Mouse (Mus musculus) forebrain, embryonic 15.5 days (tissue): ENCODE results near the gene Tceanc2. TPM values are rescaled to one million over a fixed set of nuclear protein-coding genes. Genes with fewer than 3 reads are reported as not detected.
A peak's percentile ranks its signal among the peaks of the same experiment; 100 is the strongest.

Experiments
- ATAC-seq: fragments of 200-750 bp; cut with Nextera tagmentation; replicated peaks from 2 replicates; pipeline ENCODE4 v1.8.0; 2017; ENCODE audit warnings: mild to moderate bottlenecking, moderate TSS enrichment, moderate library complexity
- H3K27ac ChIP-seq: fragments of 300-500 bp; sonication (generic); replicated peaks from 2 replicates; pipeline ENCODE4 v1.5.1; 2015; ENCODE audit warnings: mild to moderate bottlenecking, inconsistent platforms
- H3K27me3 ChIP-seq: fragments of 300-500 bp; sonication (generic); 2 replicates; pipeline ENCODE4 v1.6.1; 2015; ENCODE audit warnings: inconsistent platforms
- H3K36me3 ChIP-seq: fragments of 300-500 bp; sonication (generic); 2 replicates; pipeline ENCODE4 v1.6.1; 2015; ENCODE audit warnings: mild to moderate bottlenecking, inconsistent platforms
- H3K4me1 ChIP-seq: fragments of 300-500 bp; sonication (generic); 2 replicates; pipeline ENCODE4 v1.6.1; 2015; ENCODE audit warnings: inconsistent platforms
- H3K4me2 ChIP-seq: fragments of 300-500 bp; sonication (generic); replicated peaks from 2 replicates; pipeline ENCODE4 v1.6.1; 2015; ENCODE audit warnings: mild to moderate bottlenecking, inconsistent platforms
- H3K4me3 ChIP-seq: fragments of 300-500 bp; sonication (generic); 2 replicates; pipeline ENCODE4 v1.5.1; 2015; ENCODE audit warnings: mild to moderate bottlenecking, inconsistent platforms
- H3K9ac ChIP-seq: fragments of 300-500 bp; sonication (generic); replicated peaks from 2 replicates; pipeline ENCODE4 v1.6.1; 2015; ENCODE audit warnings: mild to moderate bottlenecking, inconsistent platforms
- H3K9me3 ChIP-seq: fragments of 300-500 bp; sonication (generic); 2 replicates; pipeline ENCODE4 v1.6.1; 2016; ENCODE audit warnings: inconsistent platforms
- WGBS: fragments of 180-500 bp; shearing (Covaris S2); methylation state at CpG from one replicate; pipeline ENCODE4 v1.1.7; 2015; ENCODE audit warnings: mixed read lengths; 5-methylcytosine and 5-hydroxymethylcytosine counted together
- polyA plus RNA-seq: library from polyadenylated mRNA; unstranded; fragments of >200 nt; fragmentation: Nextera tagmentation; extraction: Ambion mirVana; gene quantifications from 2 replicates; pipeline ENCODE4 v1.2.1, GENCODE M21; 2015

The Tceanc2 gene
- polyA plus RNA-seq = 30.7 and 45.9 TPM in 2 replicates

- H3K27ac ChIP-seq = peak within 1 kb of the TSS; percentile 99
These were observed at the start of gene Tceanc2 for GRCm38 (mm10) chr4:107178830-107179490. Gene Tceanc2 (minus strand): TSS chr4:107179116.

GRCm38 (mm10) chr4:107226313-107226712 lies 47.4 kb upstream of the Tceanc2 start:
- H3K9me3 ChIP-seq = no peaks in the 10 kb centered on the region
- WGBS = 94% methylated on average over 2 of the region's 2 CpGs

More at GRCm38 (mm10) chr4:107178830-107179490, at the start of gene Tceanc2:
- peak; percentile 74 for ATAC-seq
- Histone ChIP-seq H3K4me3 (peak within 1 kb of the TSS; percentile 71), H3K9me3 (no peaks in the 10 kb centered on the region), H3K36me3 (0 out of 2 replicates have a peak, but pooled peaks cover 2% of the 10 kb centered on the region), H3K9ac (peak within 1 kb of the TSS; percentile 77), H3K27me3 (no peaks in the 10 kb centered on the region), H3K4me1 (peaks cover 47% of the 10 kb centered on the region), H3K4me2 (peak within 1 kb of the TSS; percentile 61)
- under 1% methylated on average over 47 of the region's 47 CpGs for WGBS

DNA sequence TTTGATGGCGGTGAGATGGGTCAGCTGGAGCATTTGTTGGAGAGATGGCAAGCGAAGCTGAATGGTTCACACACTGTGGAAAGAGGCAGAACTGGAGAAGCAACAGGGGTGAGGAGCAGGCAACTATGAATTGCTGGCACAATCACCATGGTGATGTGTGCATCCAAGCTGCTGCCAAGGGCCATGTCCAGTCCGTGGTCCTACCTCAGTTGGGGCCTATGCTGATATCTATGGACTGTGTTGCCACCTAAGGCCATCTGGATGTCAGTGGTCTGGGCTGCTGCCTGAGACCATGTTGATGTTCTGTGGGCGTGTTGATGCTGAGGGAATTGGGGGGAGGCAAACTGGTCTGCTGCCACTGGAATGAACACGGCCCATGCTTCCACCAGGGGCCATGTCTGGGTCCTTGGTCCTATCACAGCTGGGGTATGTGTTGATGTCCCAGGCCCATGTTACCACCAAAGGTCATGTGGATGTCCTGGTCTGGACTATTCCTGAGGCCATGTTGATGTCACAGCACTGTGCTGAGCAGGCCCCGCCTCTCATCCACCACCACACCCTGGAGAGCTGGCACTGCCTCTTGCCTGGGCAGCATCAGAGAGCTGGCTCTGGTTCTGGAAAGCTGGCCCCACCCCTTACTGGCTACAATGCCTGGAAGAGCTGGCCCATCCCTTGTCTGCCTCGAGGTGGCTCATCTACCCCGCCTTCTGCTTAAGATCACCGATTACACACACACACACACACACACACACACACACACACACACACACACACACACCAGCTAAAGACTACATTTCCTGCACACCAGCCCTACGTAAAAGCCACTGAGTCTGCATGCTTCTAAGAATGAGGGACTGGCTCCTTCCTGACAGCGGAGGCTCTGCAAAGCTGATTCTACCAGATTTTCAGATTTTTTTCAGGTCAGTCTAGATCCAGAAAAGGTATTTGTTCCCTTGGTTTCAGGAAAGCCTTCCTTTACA lies 44.6 kb upstream of the Tceanc2 start:
- Histone ChIP-seq H3K4me1 (no peaks in the 10 kb centered on the region), H3K27ac (no peak overlapping the region), H3K4me3 (no peak overlapping the region), H3K27me3 (no peaks in the 10 kb centered on the region), H3K4me2 (no peak overlapping the region), H3K9ac (no peak overlapping the region), H3K36me3 (no peaks in the 10 kb centered on the region), H3K9me3 (no peaks in the 10 kb centered on the region)
- no peak for ATAC-seq
- WGBS = 79% methylated on average over 11 of the region's 11 CpGs

More at GRCm38 (mm10) chr4:107226313-107226712, 47.4 kb upstream of the Tceanc2 start:
- Histone ChIP-seq H3K4me2 (no peak overlapping the region), H3K36me3 (no peaks in the 10 kb centered on the region), H3K4me3 (no peak overlapping the region), H3K4me1 (no peaks in the 10 kb centered on the region), H3K9ac (no peak overlapping the region), H3K27me3 (no peaks in the 10 kb centered on the region), H3K27ac (no peak overlapping the region)
- no peak for ATAC-seq

DNA sequence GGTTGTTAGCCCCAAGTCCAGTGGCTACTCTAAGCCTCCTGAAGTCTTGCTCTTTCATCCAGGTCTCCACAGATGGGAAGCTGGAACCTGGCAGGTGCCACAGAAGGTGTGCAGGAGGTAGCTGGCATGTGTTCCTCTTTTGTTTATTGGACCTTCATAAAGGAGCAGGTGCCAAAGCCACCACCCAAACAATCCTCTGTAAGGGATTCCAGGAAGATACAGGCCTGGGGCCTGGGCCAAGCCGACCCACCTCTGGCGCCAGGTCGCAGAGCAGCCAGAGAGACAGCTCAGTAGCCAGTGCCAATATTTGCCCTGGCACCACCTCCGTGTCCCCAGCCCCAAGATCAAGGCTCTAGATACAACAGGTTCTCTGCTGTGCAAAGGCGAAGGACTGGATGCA lies 42.6 kb upstream of the Tceanc2 start:
- WGBS = 92% methylated on average over 5 of the region's 5 CpGs
- no peak overlapping the region for H3K9ac ChIP-seq

DNA sequence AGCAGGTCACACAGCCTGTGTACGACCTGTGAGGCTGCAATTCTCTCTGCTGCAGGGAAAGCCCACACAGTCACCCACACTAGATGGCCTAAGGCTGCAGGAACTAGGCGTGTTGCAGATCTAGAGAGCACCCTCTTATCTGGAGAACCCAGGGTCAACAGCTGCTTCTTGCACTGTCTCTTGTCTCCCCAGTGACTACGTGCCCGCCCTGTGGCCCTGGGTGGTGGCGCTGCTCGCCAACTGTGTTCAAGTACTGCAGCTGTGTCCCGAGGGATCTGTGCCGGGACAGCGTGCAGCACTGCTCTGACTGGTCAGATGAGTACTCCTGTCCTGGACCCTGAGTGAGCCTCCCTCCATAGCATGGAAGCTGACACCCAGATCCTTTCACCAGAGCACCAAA lies 38.7 kb upstream of the Tceanc2 start:
- Histone ChIP-seq H3K36me3 (no peaks in the 10 kb centered on the region), H3K27ac (no peak overlapping the region), H3K4me3 (no peak overlapping the region), H3K4me2 (no peak overlapping the region), H3K4me1 (no peaks in the 10 kb centered on the region), H3K9ac (no peak overlapping the region), H3K9me3 (no peaks in the 10 kb centered on the region), H3K27me3 (no peaks in the 10 kb centered on the region)
- WGBS = 84% methylated on average over 9 of the region's 9 CpGs
- no peak for ATAC-seq

More for the DNA sequence above, 42.6 kb upstream of the Tceanc2 start:
- Histone ChIP-seq H3K27ac (no peak overlapping the region), H3K4me1 (no peaks in the 10 kb centered on the region), H3K27me3 (no peaks in the 10 kb centered on the region), H3K4me2 (no peak overlapping the region), H3K4me3 (no peak overlapping the region), H3K9me3 (no peaks in the 10 kb centered on the region), H3K36me3 (no peaks in the 10 kb centered on the region)
- no peak for ATAC-seq

- Histone ChIP-seq H3K9ac (no peak overlapping the region), H3K4me3 (no peak overlapping the region), H3K9me3 (no peaks in the 10 kb centered on the region), H3K4me2 (no peak overlapping the region), H3K4me1 (no peaks in the 10 kb centered on the region), H3K36me3 (no peaks in the 10 kb centered on the region), H3K27ac (no peak overlapping the region), H3K27me3 (no peaks in the 10 kb centered on the region)
- 83% methylated on average over 12 of the region's 12 CpGs for WGBS
- ATAC-seq = no peak
These were observed 34.5 kb upstream of the Tceanc2 start for GRCm38 (mm10) chr4:107213279-107214011.

DNA sequence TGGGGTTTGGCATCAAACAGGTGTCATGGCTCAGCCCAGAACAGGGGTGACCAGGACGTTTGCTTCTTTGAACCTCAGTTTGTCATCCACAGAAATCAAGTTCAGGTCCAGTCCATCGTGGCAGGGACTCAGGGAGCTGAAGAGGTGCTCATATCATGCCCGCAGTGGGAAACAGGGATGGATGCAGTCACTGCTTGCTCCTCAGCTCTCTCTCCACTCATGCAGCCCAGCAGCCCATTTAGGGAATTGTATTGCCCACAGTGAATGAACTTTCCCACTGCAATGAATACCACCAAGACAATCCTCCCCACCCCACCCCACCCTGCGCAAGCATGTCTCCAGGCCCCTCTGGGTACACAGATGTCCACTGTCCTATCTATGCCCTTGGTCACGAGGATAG lies 33.0 kb upstream of the Tceanc2 start:
- H3K4me3 ChIP-seq = no peak overlapping the region
- H3K4me2 ChIP-seq = no peak overlapping the region
- no peaks in the 10 kb centered on the region for H3K27me3 ChIP-seq
- no peak overlapping the region for H3K27ac ChIP-seq
- H3K4me1 ChIP-seq = no peaks in the 10 kb centered on the region
- no peak for ATAC-seq
- H3K36me3 ChIP-seq = 0 out of 2 replicates have a peak, but pooled peaks cover under 1% of the 10 kb centered on the region
- no peak overlapping the region for H3K9ac ChIP-seq
- no peaks in the 10 kb centered on the region for H3K9me3 ChIP-seq
- WGBS = 81% methylated on average over 5 of the region's 5 CpGs

DNA sequence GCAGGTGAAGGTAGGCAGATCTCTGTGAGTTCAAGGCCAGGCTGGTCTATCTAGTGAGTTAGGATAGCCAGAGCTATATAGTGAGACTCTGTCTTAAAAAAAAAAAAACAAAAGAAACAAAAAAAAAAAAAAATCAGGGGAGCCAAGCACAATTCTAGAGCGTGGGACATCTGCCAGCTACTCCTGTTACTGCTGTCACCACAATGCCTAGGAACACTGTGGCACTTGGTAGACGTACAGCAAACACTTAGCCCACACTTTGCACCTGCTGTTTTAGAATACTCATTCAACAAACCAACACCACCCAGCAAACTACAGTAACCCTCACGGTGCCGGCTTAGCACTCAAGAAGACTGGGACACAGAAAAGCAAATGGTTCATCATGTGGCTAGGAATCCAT lies 32.5 kb upstream of the Tceanc2 start:
- no peak overlapping the region for H3K4me3 ChIP-seq
- H3K27ac ChIP-seq = no peak overlapping the region
- H3K36me3 ChIP-seq = 0 out of 2 replicates have a peak, but pooled peaks cover 5% of the 10 kb centered on the region
- no peak for ATAC-seq
- H3K9ac ChIP-seq = no peak overlapping the region
- WGBS = 49% methylated on average over 4 of the region's 4 CpGs
- H3K4me1 ChIP-seq = no peaks in the 10 kb centered on the region
- no peak overlapping the region for H3K4me2 ChIP-seq
- no peaks in the 10 kb centered on the region for H3K27me3 ChIP-seq
- no peaks in the 10 kb centered on the region for H3K9me3 ChIP-seq

GRCm38 (mm10) chr4:107210483-107211097 lies 31.7 kb upstream of the Tceanc2 start:
- no peak overlapping the region for H3K9ac ChIP-seq
- peaks cover 10% of the 10 kb centered on the region; the same call in 1 of the 2 replicates for H3K36me3 ChIP-seq
- H3K27me3 ChIP-seq = no peaks in the 10 kb centered on the region
- no peak overlapping the region for H3K4me2 ChIP-seq
- H3K4me1 ChIP-seq = no peaks in the 10 kb centered on the region
- no peak for ATAC-seq
- H3K27ac ChIP-seq = no peak overlapping the region
- no peaks in the 10 kb centered on the region for H3K9me3 ChIP-seq
- no peak overlapping the region for H3K4me3 ChIP-seq
- 89% methylated on average over 5 of the region's 5 CpGs for WGBS

DNA sequence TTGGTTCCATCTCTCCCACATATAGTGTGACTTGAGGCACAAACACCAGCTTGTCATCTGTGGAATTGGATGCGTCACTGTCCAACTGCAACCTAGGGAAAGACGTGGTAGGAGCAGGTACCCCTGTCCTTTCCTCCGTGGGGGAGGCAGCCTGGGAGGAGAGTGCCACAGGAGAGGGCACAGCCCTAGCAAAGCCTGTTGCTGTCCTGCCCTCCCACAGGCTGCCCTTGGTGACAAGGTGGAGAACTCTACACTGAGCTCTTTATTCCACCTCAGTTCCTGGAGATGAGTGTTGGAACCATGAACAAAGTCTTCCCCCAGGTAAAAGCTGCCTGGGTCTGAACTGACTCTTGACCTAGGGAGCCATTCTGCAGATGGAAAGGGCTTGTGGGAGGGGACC lies 30.0 kb upstream of the Tceanc2 start, which contains the start of gene Ldlrad1:
Gene Ldlrad1 (plus strand): TSS at position 301 of the 400 bp plus-strand sequence.
- H3K27ac ChIP-seq = no peak within 1 kb of the TSS
- no peaks in the 10 kb centered on the region for H3K27me3 ChIP-seq
- no peak within 1 kb of the TSS for H3K9ac ChIP-seq
- no peaks in the 10 kb centered on the region for H3K4me1 ChIP-seq
- no peak within 1 kb of the TSS for H3K4me3 ChIP-seq
- H3K4me2 ChIP-seq = no peak within 1 kb of the TSS
- no peak for ATAC-seq
- peaks cover 22% of the 10 kb centered on the region for H3K36me3 ChIP-seq
- H3K9me3 ChIP-seq = no peaks in the 10 kb centered on the region
- 89% methylated on average over 3 of the region's 3 CpGs for WGBS

DNA sequence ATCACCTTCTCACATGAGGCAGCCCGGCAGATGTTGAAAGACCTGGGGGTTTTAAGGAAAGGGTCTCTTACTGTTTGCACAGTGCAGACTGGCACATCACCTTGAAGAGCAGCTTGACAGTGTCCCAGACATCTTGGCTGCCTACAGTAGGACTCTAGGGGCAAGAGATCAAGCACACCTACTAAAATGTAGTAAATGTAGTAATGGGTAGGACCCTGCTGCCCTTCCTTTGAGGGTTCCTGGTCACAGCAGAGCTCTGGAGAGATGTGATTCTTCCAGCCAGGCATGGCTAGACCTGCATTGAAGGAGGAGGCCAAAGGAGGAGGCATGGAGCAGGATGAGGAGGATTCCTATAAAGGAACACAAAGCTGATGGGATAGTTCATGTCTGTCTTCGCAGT lies 28.1 kb upstream of the Tceanc2 start:
- Histone ChIP-seq H3K4me1 (no peaks in the 10 kb centered on the region), H3K4me2 (no peak overlapping the region), H3K9ac (no peak overlapping the region), H3K9me3 (no peaks in the 10 kb centered on the region), H3K27me3 (no peaks in the 10 kb centered on the region), H3K27ac (no peak overlapping the region), H3K36me3 (peaks cover 37% of the 10 kb centered on the region), H3K4me3 (no peak overlapping the region)
- WGBS = 98% methylated on average over 2 of the region's 2 CpGs
- ATAC-seq = no peak
